Mouse (Mus musculus): ENCODE measurements around the gene Sh2d4b.
A peak's percentile ranks its signal among the peaks of the same experiment; 100 is the strongest.

The Sh2d4b gene

GRCm38 (mm10) chr14:40818051-40818450 is 75.0 kb downstream of the Sh2d4b start:
- no peak for DNase-seq

- DNase-seq = no peak
Measured at GRCm38 (mm10) chr14:40816715-40817114, 76.4 kb downstream of the Sh2d4b start.

DNA sequence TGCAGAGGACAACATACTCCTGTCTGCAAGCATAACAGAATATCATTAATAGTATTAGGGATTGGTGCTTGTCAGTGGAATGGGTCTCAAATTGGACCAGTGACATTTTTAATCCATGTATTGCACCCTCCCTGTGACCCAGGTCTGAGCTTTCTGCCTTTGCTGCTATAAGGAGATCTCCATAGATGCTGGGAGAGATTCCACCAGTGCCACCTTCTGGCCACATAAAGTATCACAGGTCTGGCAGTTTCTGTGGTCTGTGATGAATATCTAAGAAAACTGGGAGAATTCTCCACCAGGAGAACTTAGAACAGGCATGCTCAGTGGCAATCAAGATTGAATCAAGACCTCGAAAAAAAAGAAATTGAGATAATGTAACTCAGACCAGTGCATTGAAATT is 101.5 kb downstream of the Sh2d4b start:
- peak; percentile 22 to 30 for DNase-seq

- DNase-seq = peak in 1 of 2 experiments; percentile 7
Measured at GRCm38 (mm10) chr14:40789110-40789509, 104.0 kb downstream of the Sh2d4b start.

DNA sequence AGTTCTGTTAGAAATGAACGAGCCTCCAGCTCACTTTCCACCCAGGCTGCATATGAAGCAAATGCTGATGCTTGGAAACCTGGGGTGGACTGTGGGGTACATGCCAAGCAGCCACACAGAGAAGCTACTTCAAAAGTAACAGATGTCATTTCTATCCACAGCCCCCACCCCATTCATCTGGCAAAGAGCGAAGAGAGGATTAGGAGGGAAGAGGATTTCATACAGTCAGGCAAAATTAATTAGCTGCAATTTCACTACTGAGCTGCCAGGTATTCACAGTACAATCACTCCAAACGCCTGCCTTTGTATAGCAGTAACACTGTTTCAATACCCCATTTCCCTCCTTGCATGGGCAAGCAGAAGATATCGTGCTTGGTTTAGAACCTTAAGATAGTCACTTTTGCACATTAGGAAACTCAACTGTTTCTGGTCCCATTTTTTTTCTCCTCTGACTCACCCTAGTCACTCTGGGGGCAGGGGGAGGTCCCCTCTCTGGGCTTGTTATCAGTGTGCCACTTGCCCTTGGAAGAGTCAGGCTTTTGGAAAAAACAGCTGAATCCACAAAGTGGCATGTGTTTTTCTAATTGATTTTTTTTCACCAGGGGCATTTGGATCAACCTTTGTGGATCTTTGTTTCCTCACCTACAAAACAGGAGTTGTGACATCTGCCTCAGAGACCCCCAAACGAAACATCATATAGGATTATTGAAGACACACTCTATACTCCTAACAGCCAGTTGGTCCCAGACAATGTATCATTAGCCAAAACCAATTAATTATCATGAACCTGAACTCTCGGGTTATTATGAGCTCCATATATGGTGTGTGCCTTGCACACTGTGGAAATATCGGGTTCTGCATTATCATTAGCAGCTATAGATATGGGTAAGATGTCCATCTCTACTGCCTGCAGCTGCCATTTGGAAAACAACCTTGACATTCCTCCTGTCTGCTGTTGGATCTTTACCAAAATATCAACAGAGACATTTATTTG is 123.7 kb downstream of the Sh2d4b start:
- no peak for DNase-seq

Measured in cerebellum, adult 18-20 months (tissue).